In genomic region chr3:97032053-97032496, GRCm38 (mm10) we compare ENCODE assay signal across 8 mouse cellular contexts.
DNase-seq lines count a peak whose midpoint lies in the region; ATAC-seq and TF ChIP-seq lines count a peak whose summit lies in the region.

No protein-coding gene starts in this region.

- DNase-seq in kidney, adult 18-20 months: no peak
- DNase-seq in forebrain, embryonic 10.5 days (ENCODE audit: extremely low spot score, low spot score): peak; percentile 36
- DNase-seq in thymus, postnatal 4 days: no peak
- no peak for DNase-seq in thymus, adult 18-20 months
- no peak for DNase-seq in gastrocnemius, adult 18-20 months (ENCODE audit: low spot score)

- H3K79me2 ChIP-seq in myocyte (ENCODE audit: control insufficient read depth, insufficient read depth): no peaks in the 10 kb centered on the region

- 0 out of 2 replicates have a peak, but pooled peaks cover 3% of the 10 kb centered on the region for H3K27me3 ChIP-seq in kidney, embryonic 14.5 days (ENCODE audit: control insufficient read depth, insufficient read depth, low read length)
- peaks cover 32% of the 10 kb centered on the region for H3K27me3 ChIP-seq in forebrain, embryonic 10.5 days (ENCODE audit: poor library complexity, severe bottlenecking)
- peaks cover 18% of the 10 kb centered on the region for H3K27me3 ChIP-seq in limb, embryonic 13.5 days
- no peaks in the 10 kb centered on the region for H3K27me3 ChIP-seq in myocyte (ENCODE audit: control insufficient read depth, insufficient read depth, insufficient read length)

- H3K4me1 ChIP-seq in kidney, embryonic 14.5 days (ENCODE audit: control insufficient read depth, insufficient read depth, low read length): peaks cover 3% of the 10 kb centered on the region; the same call in 1 of the 2 replicates
- H3K4me1 ChIP-seq in forebrain, embryonic 10.5 days: peaks cover 18% of the 10 kb centered on the region
- peaks cover 7% of the 10 kb centered on the region for H3K4me1 ChIP-seq in limb, embryonic 13.5 days

- no peak for TF ChIP-seq POLR2A in myocyte (IDR thresholded peaks at IDR 0.05; ENCODE audit: insufficient read length, low read depth)

- peak overlapping the region; percentile 40 for H3K9ac ChIP-seq in kidney, embryonic 14.5 days (ENCODE audit: low read depth, low read length)
- peak overlapping the region; percentile 54 for H3K9ac ChIP-seq in limb, embryonic 13.5 days

- H3ac ChIP-seq in myocyte (ENCODE audit: control insufficient read depth, insufficient read length): no peak overlapping the region

- ATAC-seq in kidney, embryonic 14.5 days (ENCODE audit: low FRiP score, low TSS enrichment): peak; percentile 51; the same call in 1 of the 2 replicates
- ATAC-seq in limb, embryonic 13.5 days (ENCODE audit: low FRiP score, low read depth): no peak; the same call in 1 of the 2 replicates

- H3K4me2 ChIP-seq in kidney, embryonic 14.5 days (replicated peaks; ENCODE audit: low read depth, low read length): peak overlapping the region; percentile 49
- H3K4me2 ChIP-seq in limb, embryonic 13.5 days (replicated peaks): peak overlapping the region; percentile 63
- H3K4me2 ChIP-seq in myocyte (ENCODE audit: low read depth): peak overlapping the region; percentile 39

- H3K36me3 ChIP-seq in kidney, embryonic 14.5 days (ENCODE audit: control insufficient read depth, insufficient read depth, low read length): no peaks in the 10 kb centered on the region
- H3K36me3 ChIP-seq in forebrain, embryonic 10.5 days (replicated peaks): no peaks in the 10 kb centered on the region
- H3K36me3 ChIP-seq in limb, embryonic 13.5 days: no peaks in the 10 kb centered on the region
- no peaks in the 10 kb centered on the region for H3K36me3 ChIP-seq in myocyte (ENCODE audit: control insufficient read depth, insufficient read depth)

- no peaks in the 10 kb centered on the region for H3K9me3 ChIP-seq in kidney, embryonic 14.5 days (ENCODE audit: control insufficient read depth, low read length)
- H3K9me3 ChIP-seq in forebrain, embryonic 10.5 days: no peaks in the 10 kb centered on the region
- 0 out of 2 replicates have a peak, but pooled peaks cover 2% of the 10 kb centered on the region for H3K9me3 ChIP-seq in limb, embryonic 13.5 days

- H3K4me3 ChIP-seq in kidney, embryonic 14.5 days (ENCODE audit: low read length): peak overlapping the region; percentile 28
- H3K4me3 ChIP-seq in forebrain, embryonic 10.5 days: peak overlapping the region; percentile 53
- peak overlapping the region; percentile 41 for H3K4me3 ChIP-seq in limb, embryonic 13.5 days
- no peak overlapping the region for H3K4me3 ChIP-seq in myocyte

- 2% methylated on average over 10 of the region's 10 CpGs for WGBS in kidney, embryonic 14.5 days
- under 1% methylated on average over 10 of the region's 10 CpGs for WGBS in forebrain, embryonic 10.5 days
- under 1% methylated on average over 10 of the region's 10 CpGs for WGBS in limb, embryonic 13.5 days

- H3K27ac ChIP-seq in kidney, embryonic 14.5 days (ENCODE audit: low read depth, low read length): no peak overlapping the region
- H3K27ac ChIP-seq in forebrain, embryonic 10.5 days: peak overlapping the region; percentile 80
- H3K27ac ChIP-seq in limb, embryonic 13.5 days: 0 out of 2 replicates have a peak overlapping the region, but pooled peaks have one; percentile 48

TF ChIP-seq in myocyte, 11 proteins besides CTCF, POLR2A, EP300 and RAD21:
- no peak for TF ChIP-seq TCF12 (IDR thresholded peaks at IDR 0.05; ENCODE audit: insufficient read depth, poor library complexity, severe bottlenecking)
- no peak for TF ChIP-seq TCF3 (IDR thresholded peaks at IDR 0.05; ENCODE audit: insufficient read length, low read depth)
- TF ChIP-seq MYOG (IDR thresholded peaks at IDR 0.05; ENCODE audit: control insufficient read depth in 1 of 3, insufficient read depth in 1 of 3, insufficient read length in 2 of 3, low read depth in 2 of 3): no peak
- TF ChIP-seq CEBPB (IDR thresholded peaks at IDR 0.05; ENCODE audit: insufficient read depth, poor library complexity, severe bottlenecking): no peak
- no peak for TF ChIP-seq USF1 (IDR thresholded peaks at IDR 0.05; ENCODE audit: low read depth)
- no peak for TF ChIP-seq E2F4 (IDR thresholded peaks at IDR 0.05; ENCODE audit: insufficient read depth)
- TF ChIP-seq MYOD1 (IDR thresholded peaks at IDR 0.05; ENCODE audit: control insufficient read depth in 1 of 3, insufficient read length in 2 of 3, low read depth in 2 of 3): no peak
- no peak for TF ChIP-seq SRF (IDR thresholded peaks at IDR 0.05; ENCODE audit: control insufficient read depth, insufficient read length, low read depth)
- TF ChIP-seq POLR2AphosphoS2 (IDR thresholded peaks at IDR 0.05; ENCODE audit: insufficient read length, low read depth): no peak
- TF ChIP-seq MAX (IDR thresholded peaks at IDR 0.05; ENCODE audit: low read depth): no peak
- no peak for TF ChIP-seq REST (IDR thresholded peaks at IDR 0.05; ENCODE audit: insufficient read depth, insufficient read length)
